Mouse (Mus musculus): ENCODE measurements at regions not wholly inside any gene's neighbourhood (a gene's known extent, or its start where the extent isn't known, plus 50 kb on each side); places are given as distances from the start of the nearest gene placed in this dataset.

GRCm38 (mm10) chr7:135965528-135965927 lies 249.4 kb upstream of the Mki67 start:
- Histone ChIP-seq H3K4me2 (ENCODE audit: low read depth, low read length) (no peak overlapping the region), H3K36me3 (ENCODE audit: control insufficient read depth, insufficient read depth) (no peaks in the 10 kb centered on the region), H3K4me1 (ENCODE audit: control insufficient read depth, low read depth, low read length) (no peaks in the 10 kb centered on the region), H3K9me3 (replicated peaks; ENCODE audit: control insufficient read depth, low read length) (no peaks in the 10 kb centered on the region), H3K9ac (ENCODE audit: low read depth, low read length) (no peak overlapping the region), H3K4me3 (ENCODE audit: low read depth, low read length) (no peak overlapping the region), H3K27me3 (ENCODE audit: control insufficient read depth, insufficient read depth, low read depth, low read length) (no peaks in the 10 kb centered on the region), H3K27ac (ENCODE audit: low read length) (no peak overlapping the region)
- no peak for ATAC-seq (ENCODE audit: low read depth)
- 52% methylated on average over 6 of the region's 6 CpGs for WGBS (ENCODE audit: insufficient replicate concordance)

GRCm38 (mm10) chr7:135966231-135966630 lies 250.1 kb upstream of the Mki67 start:
- Histone ChIP-seq H3K27me3 (ENCODE audit: control insufficient read depth, insufficient read depth, low read depth, low read length) (no peaks in the 10 kb centered on the region), H3K4me1 (ENCODE audit: control insufficient read depth, low read depth, low read length) (no peaks in the 10 kb centered on the region), H3K9me3 (replicated peaks; ENCODE audit: control insufficient read depth, low read length) (no peaks in the 10 kb centered on the region), H3K4me3 (ENCODE audit: low read depth, low read length) (no peak overlapping the region), H3K27ac (ENCODE audit: low read length) (no peak overlapping the region), H3K9ac (ENCODE audit: low read depth, low read length) (no peak overlapping the region), H3K36me3 (ENCODE audit: control insufficient read depth, insufficient read depth) (no peaks in the 10 kb centered on the region), H3K4me2 (ENCODE audit: low read depth, low read length) (no peak overlapping the region)
- no peak for ATAC-seq (ENCODE audit: low read depth)
- WGBS (ENCODE audit: insufficient replicate concordance): 34% methylated on average over 4 of the region's 4 CpGs

- Histone ChIP-seq H3K9me3 (replicated peaks; ENCODE audit: control insufficient read depth, low read length) (no peaks in the 10 kb centered on the region), H3K27me3 (ENCODE audit: control insufficient read depth, insufficient read depth, low read depth, low read length) (no peaks in the 10 kb centered on the region), H3K36me3 (ENCODE audit: control insufficient read depth, insufficient read depth) (no peaks in the 10 kb centered on the region), H3K4me2 (ENCODE audit: low read depth, low read length) (no peak overlapping the region), H3K9ac (ENCODE audit: low read depth, low read length) (no peak overlapping the region), H3K27ac (ENCODE audit: low read length) (no peak overlapping the region), H3K4me3 (ENCODE audit: low read depth, low read length) (no peak overlapping the region), H3K4me1 (ENCODE audit: control insufficient read depth, low read depth, low read length) (no peaks in the 10 kb centered on the region)
- WGBS (ENCODE audit: insufficient replicate concordance): 43% methylated on average over 8 of the region's 8 CpGs
- ATAC-seq (ENCODE audit: low read depth): no peak
These were observed 252.5 kb upstream of the Mki67 start for GRCm38 (mm10) chr7:135968638-135969037.

- ATAC-seq (ENCODE audit: low read depth): peak; percentile 82
- Histone ChIP-seq H3K36me3 (ENCODE audit: control insufficient read depth, insufficient read depth) (no peaks in the 10 kb centered on the region), H3K27me3 (ENCODE audit: control insufficient read depth, insufficient read depth, low read depth, low read length) (no peaks in the 10 kb centered on the region; the same call in 1 of the 2 replicates), H3K9ac (ENCODE audit: low read depth, low read length) (no peak overlapping the region), H3K4me3 (ENCODE audit: low read depth, low read length) (no peak overlapping the region), H3K4me2 (ENCODE audit: low read depth, low read length) (no peak overlapping the region), H3K4me1 (ENCODE audit: control insufficient read depth, low read depth, low read length) (no peaks in the 10 kb centered on the region), H3K27ac (ENCODE audit: low read length) (no peak overlapping the region), H3K9me3 (replicated peaks; ENCODE audit: control insufficient read depth, low read length) (no peaks in the 10 kb centered on the region)
- WGBS (ENCODE audit: insufficient replicate concordance): 44% methylated on average over 6 of the region's 6 CpGs
These were observed 269.9 kb upstream of the Mki67 start for GRCm38 (mm10) chr7:135986021-135986420.

- 48% methylated on average over 6 of the region's 6 CpGs for WGBS (ENCODE audit: insufficient replicate concordance)
- ATAC-seq (ENCODE audit: low read depth): no peak
These were observed 274.2 kb upstream of the Mki67 start for GRCm38 (mm10) chr7:135990321-135990720.

GRCm38 (mm10) chr7:135996896-135997295 lies 280.7 kb upstream of the Mki67 start:
- Histone ChIP-seq H3K9ac (ENCODE audit: low read depth, low read length) (no peak overlapping the region), H3K27me3 (ENCODE audit: control insufficient read depth, insufficient read depth, low read depth, low read length) (no peaks in the 10 kb centered on the region), H3K4me2 (ENCODE audit: low read depth, low read length) (no peak overlapping the region), H3K36me3 (ENCODE audit: control insufficient read depth, insufficient read depth) (no peaks in the 10 kb centered on the region), H3K4me3 (ENCODE audit: low read depth, low read length) (no peak overlapping the region), H3K4me1 (ENCODE audit: control insufficient read depth, low read depth, low read length) (no peaks in the 10 kb centered on the region), H3K27ac (ENCODE audit: low read length) (no peak overlapping the region), H3K9me3 (replicated peaks; ENCODE audit: control insufficient read depth, low read length) (no peaks in the 10 kb centered on the region)
- WGBS (ENCODE audit: insufficient replicate concordance): 65% methylated on average over 10 of the region's 10 CpGs
- ATAC-seq (ENCODE audit: low read depth): no peak

More at GRCm38 (mm10) chr7:135990321-135990720, 274.2 kb upstream of the Mki67 start:
- Histone ChIP-seq H3K27ac (ENCODE audit: low read length) (no peak overlapping the region), H3K4me1 (ENCODE audit: control insufficient read depth, low read depth, low read length) (no peaks in the 10 kb centered on the region), H3K4me3 (ENCODE audit: low read depth, low read length) (no peak overlapping the region), H3K36me3 (ENCODE audit: control insufficient read depth, insufficient read depth) (no peaks in the 10 kb centered on the region), H3K9me3 (replicated peaks; ENCODE audit: control insufficient read depth, low read length) (no peaks in the 10 kb centered on the region), H3K9ac (ENCODE audit: low read depth, low read length) (no peak overlapping the region), H3K4me2 (ENCODE audit: low read depth, low read length) (no peak overlapping the region), H3K27me3 (ENCODE audit: control insufficient read depth, insufficient read depth, low read depth, low read length) (no peaks in the 10 kb centered on the region; the same call in 1 of the 2 replicates)

GRCm38 (mm10) chr7:135997640-135998039 lies 281.5 kb upstream of the Mki67 start:
- no peaks in the 10 kb centered on the region for H3K36me3 ChIP-seq (ENCODE audit: control insufficient read depth, insufficient read depth)
- H3K27ac ChIP-seq (ENCODE audit: low read length): no peak overlapping the region
- no peak overlapping the region for H3K4me2 ChIP-seq (ENCODE audit: low read depth, low read length)
- no peaks in the 10 kb centered on the region for H3K27me3 ChIP-seq (ENCODE audit: control insufficient read depth, insufficient read depth, low read depth, low read length)
- WGBS (ENCODE audit: insufficient replicate concordance): 46% methylated on average over 3 of the region's 3 CpGs
- H3K4me3 ChIP-seq (ENCODE audit: low read depth, low read length): no peak overlapping the region
- H3K9ac ChIP-seq (ENCODE audit: low read depth, low read length): no peak overlapping the region
- H3K9me3 ChIP-seq (replicated peaks; ENCODE audit: control insufficient read depth, low read length): no peaks in the 10 kb centered on the region
- no peak for ATAC-seq (ENCODE audit: low read depth)
- no peaks in the 10 kb centered on the region for H3K4me1 ChIP-seq (ENCODE audit: control insufficient read depth, low read depth, low read length)

GRCm38 (mm10) chr7:136002382-136002781 lies 286.2 kb upstream of the Mki67 start:
- Histone ChIP-seq H3K4me3 (ENCODE audit: low read depth, low read length) (no peak overlapping the region), H3K9me3 (replicated peaks; ENCODE audit: control insufficient read depth, low read length) (no peaks in the 10 kb centered on the region), H3K27me3 (ENCODE audit: control insufficient read depth, insufficient read depth, low read depth, low read length) (no peaks in the 10 kb centered on the region; the same call in 1 of the 2 replicates), H3K9ac (ENCODE audit: low read depth, low read length) (no peak overlapping the region), H3K4me1 (ENCODE audit: control insufficient read depth, low read depth, low read length) (no peaks in the 10 kb centered on the region), H3K36me3 (ENCODE audit: control insufficient read depth, insufficient read depth) (no peaks in the 10 kb centered on the region), H3K27ac (ENCODE audit: low read length) (no peak overlapping the region), H3K4me2 (ENCODE audit: low read depth, low read length) (no peak overlapping the region)
- no peak for ATAC-seq (ENCODE audit: low read depth)
- WGBS (ENCODE audit: insufficient replicate concordance): 65% methylated on average over 8 of the region's 8 CpGs

- H3K27me3 ChIP-seq (ENCODE audit: control insufficient read depth, insufficient read depth, low read depth, low read length): no peaks in the 10 kb centered on the region; the same call in 1 of the 2 replicates
- no peak overlapping the region for H3K9ac ChIP-seq (ENCODE audit: low read depth, low read length)
- H3K4me2 ChIP-seq (ENCODE audit: low read depth, low read length): no peak overlapping the region
- H3K27ac ChIP-seq (ENCODE audit: low read length): no peak overlapping the region
- no peaks in the 10 kb centered on the region for H3K4me1 ChIP-seq (ENCODE audit: control insufficient read depth, low read depth, low read length)
- WGBS (ENCODE audit: insufficient replicate concordance): 61% methylated on average over 2 of the region's 2 CpGs
- no peaks in the 10 kb centered on the region for H3K9me3 ChIP-seq (replicated peaks; ENCODE audit: control insufficient read depth, low read length)
- no peak for ATAC-seq (ENCODE audit: low read depth)
- H3K4me3 ChIP-seq (ENCODE audit: low read depth, low read length): no peak overlapping the region
- H3K36me3 ChIP-seq (ENCODE audit: control insufficient read depth, insufficient read depth): no peaks in the 10 kb centered on the region
These were observed 287.1 kb upstream of the Mki67 start for GRCm38 (mm10) chr7:136003291-136003690.

Measured in liver, embryonic 16.5 days (tissue).